Mouse (Mus musculus) cerebellum, adult 9-10 months (tissue): ENCODE measurements around the gene Olig1.
"Not testable (repeated sequence)": the region's sequence is repeated elsewhere in the genome, so short reads cannot be mapped to it uniquely, and the experiment has no call there.

Source experiments
- DNase-seq: peaks from one replicate; pipeline ENCODE4 v3.0.0; 2022

Gene Olig1

GRCm38 (mm10) chr16:91255419-91256164 lies 14.0 kb upstream of the Olig1 start:
- not testable (repeated sequence) for DNase-seq

DNA sequence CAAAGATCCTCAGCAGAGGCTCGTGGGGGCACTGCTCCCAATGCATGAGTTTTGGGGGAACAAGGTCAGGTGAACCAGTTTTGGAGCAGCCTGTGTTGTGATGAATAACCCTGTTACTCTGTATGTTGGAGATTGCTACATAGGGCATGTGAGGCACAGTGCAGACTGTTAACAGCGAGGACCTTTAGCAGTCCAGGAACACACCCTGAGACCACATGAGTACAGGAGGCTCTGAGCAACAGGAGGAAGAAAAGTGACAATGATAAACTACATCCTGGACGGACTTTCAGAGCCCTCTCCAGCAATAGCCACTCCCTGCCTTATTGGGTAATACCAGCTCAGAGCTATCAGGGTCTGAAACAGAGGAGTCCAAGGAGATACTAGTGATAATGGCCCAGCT lies 10.6 kb upstream of the Olig1 start:
- DNase-seq: no peak

DNA sequence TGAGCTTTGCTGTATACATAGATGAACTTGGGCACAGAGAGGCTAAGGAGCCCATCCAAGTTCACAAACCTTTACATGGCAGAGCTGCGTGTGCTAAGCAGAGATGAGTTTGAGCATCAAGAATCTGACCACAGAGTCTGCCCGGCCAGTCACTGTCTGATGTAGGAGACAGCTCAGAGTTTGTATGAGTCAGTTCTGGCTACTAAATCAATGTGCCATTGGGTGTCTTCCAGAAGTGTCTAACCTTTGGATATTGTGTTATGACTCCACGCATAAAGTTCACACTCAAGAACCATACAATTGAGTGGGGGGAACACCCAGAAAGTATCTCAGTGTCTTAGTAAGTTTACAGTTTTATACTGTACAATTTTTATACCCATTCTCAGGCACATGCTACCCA lies 8.7 kb upstream of the Olig1 start:
- no peak for DNase-seq

DNA sequence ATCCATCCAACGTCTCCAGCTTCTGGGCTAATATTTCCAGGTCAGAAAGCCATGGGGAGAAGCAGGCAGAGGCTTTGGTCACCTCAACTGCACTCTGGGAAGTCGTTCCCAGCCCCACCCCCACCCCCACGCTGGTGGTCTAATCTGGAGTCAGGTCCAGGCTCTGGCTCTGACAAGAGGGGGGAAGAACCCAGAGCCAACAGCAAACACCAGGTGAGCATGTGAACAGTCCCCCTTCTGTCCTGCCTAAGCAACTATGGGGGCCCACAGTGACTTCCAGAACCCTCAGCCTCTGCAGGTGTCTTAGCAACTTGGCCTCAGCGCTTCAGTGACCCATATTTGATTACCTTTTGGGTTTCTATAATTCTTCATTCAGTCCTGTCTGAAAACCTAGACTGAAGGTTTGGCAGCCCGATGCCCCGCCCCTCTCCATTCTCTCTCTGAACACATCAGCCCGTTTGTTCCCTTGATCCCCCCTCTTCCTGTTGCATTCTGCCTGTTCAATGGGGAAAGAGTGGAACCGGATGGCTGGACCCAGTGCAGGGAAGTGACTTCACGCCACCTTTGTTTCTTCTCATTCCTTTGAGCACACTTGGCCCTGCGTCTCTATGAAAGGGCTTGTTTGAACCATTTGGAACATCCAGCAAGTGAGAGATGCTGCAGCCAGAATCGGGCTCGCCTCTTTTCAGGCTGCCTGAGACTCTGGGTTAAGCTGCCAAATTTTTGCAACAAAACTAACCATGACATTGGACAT lies 6.9 kb upstream of the Olig1 start:
- DNase-seq: peak; percentile 18

- peak; percentile 20 for DNase-seq
Observed at GRCm38 (mm10) chr16:91265972-91266371, 3.6 kb upstream of the Olig1 start.

GRCm38 (mm10) chr16:91268724-91269452 lies 684 bp upstream of the Olig1 start:
- DNase-seq: no peak

- no peak for DNase-seq
Observed at GRCm38 (mm10) chr16:91270212-91270971, 820 bp downstream of the Olig1 start.

DNA sequence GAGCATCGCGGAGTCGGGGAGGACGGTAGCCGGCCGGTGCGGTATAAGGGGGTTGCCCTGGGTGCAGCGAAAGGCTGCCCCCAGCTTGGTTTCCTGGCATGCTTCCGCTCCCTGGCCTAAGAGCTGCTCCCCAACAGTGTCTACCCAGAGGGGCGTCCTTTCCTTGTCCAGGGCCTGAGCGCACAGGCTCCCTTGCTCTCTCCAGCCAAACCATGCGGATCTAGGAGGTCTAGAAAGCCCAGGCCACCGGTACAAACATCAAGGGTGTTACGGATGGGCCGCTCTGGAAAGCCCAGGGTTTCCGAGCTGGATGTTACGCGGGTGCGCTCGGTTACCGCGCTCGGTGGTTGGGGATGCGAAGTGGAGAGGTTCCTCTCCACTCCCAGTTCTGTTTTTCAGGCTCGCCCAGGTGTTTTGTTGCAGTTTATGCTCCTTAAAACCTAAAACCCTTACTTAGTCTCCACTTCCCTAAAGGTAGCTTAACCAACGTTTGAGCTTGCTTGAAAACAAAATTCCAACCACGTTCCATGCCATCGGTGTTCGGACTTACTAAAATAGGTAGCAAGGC lies 1.5 kb downstream of the Olig1 start:
- no peak for DNase-seq

- no peak for DNase-seq
Observed at GRCm38 (mm10) chr16:91271634-91272033, 2.1 kb downstream of the Olig1 start.

DNA sequence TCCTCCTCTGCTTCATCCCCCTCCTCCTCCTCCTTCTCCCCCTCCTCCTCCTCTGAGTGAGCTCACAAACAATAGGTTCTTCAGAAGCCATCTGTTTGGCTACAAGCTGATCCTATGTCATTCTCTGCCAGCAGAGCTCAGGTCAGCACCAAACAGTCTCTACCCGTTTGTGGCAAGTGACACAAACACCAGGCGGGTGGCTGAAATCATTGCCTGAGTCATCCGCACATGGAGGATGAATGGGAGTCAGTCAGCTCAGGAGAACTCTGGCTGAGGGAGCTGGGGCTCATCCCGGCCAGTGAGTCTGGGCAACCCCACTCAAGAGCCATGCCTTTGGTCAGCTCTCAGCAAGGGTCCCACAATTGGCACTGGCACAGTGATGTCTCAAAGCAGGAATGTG lies 10.9 kb downstream of the Olig1 start:
- no peak for DNase-seq

DNA sequence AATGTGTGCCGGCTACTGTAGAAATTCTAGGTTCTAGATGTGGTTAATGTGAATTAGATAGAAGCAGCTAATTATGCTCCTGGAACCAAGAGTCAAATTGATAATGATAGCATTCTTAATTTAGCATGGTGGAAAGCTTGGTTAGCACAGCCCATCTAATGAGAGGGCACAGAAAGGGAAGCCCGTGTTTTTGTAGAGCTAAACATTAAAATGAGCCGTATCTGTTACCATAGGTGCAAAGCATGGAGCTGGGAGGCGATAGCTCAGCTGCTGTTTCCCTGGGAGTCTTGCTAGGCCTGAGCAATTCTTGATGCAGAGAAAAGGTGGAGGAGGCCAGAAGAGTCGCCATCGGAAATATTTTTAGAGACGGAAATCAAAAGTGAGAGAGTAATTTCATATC lies 22.5 kb downstream of the Olig1 start:
- DNase-seq: no peak

- DNase-seq: no peak
Observed at GRCm38 (mm10) chr16:91292719-91293333, 23.3 kb downstream of the Olig1 start.

DNA sequence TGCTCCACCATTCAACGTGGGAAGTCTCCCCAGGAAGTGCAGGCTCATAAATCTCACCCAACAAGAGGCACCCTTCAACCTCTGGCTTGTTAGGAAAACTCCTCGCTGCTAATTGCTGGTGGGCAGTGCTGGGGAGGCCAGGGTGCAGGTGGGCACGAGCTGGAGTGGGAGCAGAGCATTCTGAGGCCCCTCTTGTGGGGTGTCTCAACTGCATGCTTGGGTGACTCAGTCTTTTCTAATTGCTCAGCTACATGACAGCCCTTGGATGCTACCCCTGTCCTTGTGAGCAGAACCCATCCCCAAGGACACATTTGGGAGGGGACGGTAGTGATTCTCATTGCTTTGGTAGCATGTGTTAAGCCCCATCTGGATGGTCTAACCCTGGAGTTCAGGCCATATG lies 28.2 kb downstream of the Olig1 start:
- DNase-seq: no peak

- no peak for DNase-seq
Observed at GRCm38 (mm10) chr16:91299412-91299811, 29.8 kb downstream of the Olig1 start.

- no peak for DNase-seq
Observed at GRCm38 (mm10) chr16:91300641-91301441, 31.3 kb downstream of the Olig1 start.

GRCm38 (mm10) chr16:91301454-91301853 lies 31.9 kb downstream of the Olig1 start:
- no peak for DNase-seq

- no peak for DNase-seq
Observed at GRCm38 (mm10) chr16:91303776-91304709, 34.5 kb downstream of the Olig1 start.

GRCm38 (mm10) chr16:91305512-91306111 lies 36.0 kb downstream of the Olig1 start:
- no peak for DNase-seq

DNA sequence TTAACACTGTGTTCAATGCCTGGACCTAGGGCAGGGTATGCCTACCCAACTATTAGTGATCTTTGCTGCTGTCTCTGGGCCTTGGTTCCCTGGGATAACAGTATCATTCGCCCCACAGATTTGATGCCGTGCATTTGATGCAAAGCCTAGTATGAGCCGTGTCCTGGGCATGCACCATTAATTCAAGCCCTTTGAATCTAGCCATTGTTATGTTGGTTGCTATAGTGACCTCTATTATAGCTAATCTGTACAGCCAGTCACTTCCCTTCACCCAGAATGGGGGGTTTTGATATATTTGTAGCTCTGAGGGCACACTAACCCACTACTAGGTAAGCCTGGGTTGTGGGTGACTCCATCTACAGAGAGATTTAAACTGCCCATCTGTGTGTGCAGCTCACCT lies 40.3 kb downstream of the Olig1 start:
- DNase-seq: no peak

DNA sequence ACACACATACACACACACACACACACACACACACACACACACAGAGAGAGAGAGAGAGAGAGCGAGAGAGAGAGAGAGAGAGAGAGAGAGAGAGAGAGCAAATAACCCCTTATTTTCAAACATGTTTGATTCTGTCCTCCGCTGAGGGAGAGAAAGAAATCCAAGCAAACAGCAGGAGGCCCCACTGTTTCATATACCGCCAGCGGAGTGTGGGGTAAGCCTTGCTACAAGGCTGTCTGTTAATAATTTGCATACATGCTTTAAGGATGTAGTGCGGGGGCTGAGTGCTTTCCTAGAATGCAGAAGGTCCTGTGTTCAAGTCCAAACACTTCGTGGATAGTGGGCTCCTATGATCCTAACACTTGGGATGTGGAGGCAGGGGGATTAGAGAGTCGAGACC lies 43.3 kb downstream of the Olig1 start:
- DNase-seq: no peak
